Mouse (Mus musculus): ENCODE measurements at regions not wholly inside any gene's neighbourhood (a gene's known extent, or its start where the extent isn't known, plus 50 kb on each side); places are given as distances from the start of the nearest gene placed in this dataset.

- no peak for DNase-seq (ENCODE audit: low spot score)
These were observed 444.3 kb upstream of the Cdh4 start for GRCm38 (mm10) chr2:178997921-178998320.

- DNase-seq (ENCODE audit: low spot score) = no peak
These were observed 441.7 kb upstream of the Cdh4 start for GRCm38 (mm10) chr2:179000448-179001081.

DNA sequence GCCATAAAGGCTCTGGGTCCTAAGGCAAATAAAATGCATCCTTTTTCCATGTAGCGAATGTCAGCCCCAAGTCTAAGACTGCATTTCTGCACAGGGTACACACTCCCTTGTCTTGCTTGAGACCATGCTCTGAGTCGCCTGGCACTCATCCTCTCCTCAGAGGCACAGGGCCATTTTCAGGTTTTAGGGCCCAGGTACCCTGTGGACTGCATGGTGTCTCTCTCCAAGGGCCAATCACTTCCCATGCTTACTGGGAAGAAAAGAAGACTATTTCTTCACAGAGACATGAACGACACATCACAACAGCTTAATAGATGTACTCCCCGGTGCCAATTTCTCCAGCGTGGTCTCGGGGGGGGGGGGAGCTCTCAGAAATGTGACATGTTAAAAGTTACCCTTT is 434.5 kb upstream of the Cdh4 start:
- no peak for DNase-seq (ENCODE audit: low spot score)

DNA sequence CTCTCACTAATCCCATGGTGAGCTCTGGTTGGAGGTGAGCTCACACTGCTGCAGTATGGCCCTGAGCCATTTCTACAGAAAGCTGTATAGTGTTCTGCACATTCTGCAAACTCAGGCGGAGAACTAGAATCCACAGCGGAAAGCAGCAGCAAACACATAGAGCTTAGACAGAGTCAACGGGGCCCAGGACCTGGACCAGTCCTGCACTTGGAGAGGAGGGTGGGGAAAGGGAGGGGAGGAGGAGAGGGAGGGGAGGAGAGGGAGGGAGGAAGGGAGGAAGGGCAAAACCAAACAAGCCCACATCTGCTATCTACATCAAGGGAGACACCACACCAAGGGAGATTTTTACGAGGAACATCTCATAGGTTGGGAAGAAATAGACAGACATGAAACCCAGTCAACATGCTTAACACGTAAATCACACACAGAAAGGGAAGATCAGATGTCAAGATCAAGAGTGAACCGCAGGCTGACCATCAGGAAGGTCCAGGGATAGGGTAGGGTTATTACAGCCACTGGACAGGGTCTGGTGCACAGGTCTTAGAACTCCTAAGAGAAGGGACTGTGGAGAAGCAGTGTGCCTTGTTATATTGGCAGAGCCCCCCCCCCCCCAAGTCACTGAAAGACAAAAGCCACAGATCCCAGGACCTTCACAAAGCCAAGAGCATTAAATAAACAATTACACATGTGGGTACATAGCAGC is 428.2 kb upstream of the Cdh4 start:
- DNase-seq (ENCODE audit: low spot score) = no peak

DNA sequence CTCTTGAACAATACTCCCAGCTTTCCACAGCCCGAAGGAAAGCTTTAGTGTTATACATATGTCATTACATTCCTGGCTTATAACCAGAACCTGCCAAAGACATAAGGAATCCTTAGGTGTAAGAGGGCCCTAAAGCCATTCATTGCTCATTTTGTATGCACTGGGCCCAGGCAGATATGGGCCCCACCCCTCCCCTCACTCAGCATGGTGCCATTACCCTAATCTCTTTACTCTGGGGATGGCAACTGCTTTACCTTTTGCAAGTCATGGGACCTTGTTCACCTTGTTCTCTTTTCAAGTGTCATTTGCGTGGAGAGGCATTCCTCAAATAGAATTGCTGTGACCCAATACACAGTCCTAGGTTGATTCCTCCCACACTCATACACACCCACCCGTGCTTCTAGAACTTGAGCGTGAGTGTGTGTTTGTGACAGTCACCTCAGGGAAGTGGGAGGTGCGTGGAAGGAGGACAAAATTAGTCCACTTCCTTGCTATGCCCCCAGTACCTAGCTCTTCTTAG is 419.5 kb upstream of the Cdh4 start:
- DNase-seq (ENCODE audit: low spot score) = no peak

- DNase-seq (ENCODE audit: low spot score) = no peak
These were observed 418.0 kb upstream of the Cdh4 start for GRCm38 (mm10) chr2:179024225-179024624.

DNA sequence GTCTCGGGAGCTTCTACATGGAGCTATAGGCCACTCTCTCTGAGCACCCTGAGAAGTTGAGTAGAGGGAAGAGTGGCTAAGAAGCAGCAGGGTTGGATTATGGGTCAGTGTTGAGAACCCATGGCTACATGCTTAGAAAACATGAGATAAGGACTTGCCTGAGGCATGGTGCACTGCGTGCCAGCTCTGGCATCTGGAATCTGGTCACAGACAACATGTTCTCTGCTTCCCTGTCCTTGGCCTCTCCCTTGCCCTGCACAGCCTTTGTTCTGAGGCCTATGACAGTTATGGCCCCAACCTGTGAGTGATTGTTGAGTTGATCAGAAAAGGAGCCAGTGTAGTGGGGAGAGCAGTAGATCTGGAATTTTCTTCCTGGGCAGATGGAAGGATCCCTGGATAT is 409.1 kb upstream of the Cdh4 start:
- DNase-seq (ENCODE audit: low spot score) = no peak

- no peak for DNase-seq (ENCODE audit: low spot score)
These were observed 406.8 kb upstream of the Cdh4 start for GRCm38 (mm10) chr2:179035446-179035845.

- DNase-seq (ENCODE audit: low spot score) = no peak
These were observed 402.5 kb upstream of the Cdh4 start for GRCm38 (mm10) chr2:179039697-179040096.

- no peak for DNase-seq (ENCODE audit: low spot score)
These were observed 398.6 kb upstream of the Cdh4 start for GRCm38 (mm10) chr2:179043671-179044070.

- DNase-seq (ENCODE audit: low spot score) = no peak
These were observed 396.9 kb upstream of the Cdh4 start for GRCm38 (mm10) chr2:179045361-179045760.

- no peak for DNase-seq (ENCODE audit: low spot score)
These were observed 387.8 kb upstream of the Cdh4 start for GRCm38 (mm10) chr2:179054441-179054840.

DNA sequence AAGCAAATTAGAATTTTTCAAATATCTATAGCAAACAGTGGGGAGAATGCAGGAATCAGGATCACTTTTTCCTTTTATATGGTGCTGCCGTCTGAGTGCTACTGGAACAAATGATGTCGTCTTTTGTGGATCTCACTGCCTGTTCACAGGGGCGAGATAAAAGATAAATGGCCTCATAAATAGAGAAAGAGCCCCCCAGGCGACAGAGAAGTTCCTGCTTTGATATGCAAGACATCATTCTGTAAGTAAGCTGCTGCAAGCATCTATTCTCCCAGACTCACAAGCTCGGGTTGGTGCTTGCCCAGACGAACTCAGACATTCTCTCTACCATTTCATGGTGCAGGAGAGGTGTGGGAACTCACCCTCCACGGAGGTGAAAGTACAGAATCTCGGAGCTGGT is 377.6 kb upstream of the Cdh4 start:
- no peak for DNase-seq (ENCODE audit: low spot score)

DNA sequence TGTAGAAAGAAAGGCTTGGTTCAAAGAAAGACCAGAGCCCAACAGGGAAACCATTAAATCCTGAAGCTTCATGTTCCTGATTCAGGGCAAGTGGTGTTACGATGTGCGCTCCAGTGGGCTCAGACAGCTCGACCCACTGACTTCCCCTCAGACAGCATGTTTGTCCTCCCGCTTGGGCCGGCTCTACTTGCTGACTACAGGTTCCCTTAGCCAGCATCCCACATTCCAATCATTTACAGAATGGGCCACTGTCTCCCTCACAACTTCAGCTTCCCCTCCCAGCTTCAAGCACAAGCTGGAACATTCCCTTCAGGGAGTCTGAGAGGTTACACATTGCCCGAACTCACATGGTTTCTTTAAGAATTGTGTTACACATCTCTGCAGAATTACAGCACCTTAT is 372.7 kb upstream of the Cdh4 start:
- DNase-seq (ENCODE audit: low spot score) = no peak

DNA sequence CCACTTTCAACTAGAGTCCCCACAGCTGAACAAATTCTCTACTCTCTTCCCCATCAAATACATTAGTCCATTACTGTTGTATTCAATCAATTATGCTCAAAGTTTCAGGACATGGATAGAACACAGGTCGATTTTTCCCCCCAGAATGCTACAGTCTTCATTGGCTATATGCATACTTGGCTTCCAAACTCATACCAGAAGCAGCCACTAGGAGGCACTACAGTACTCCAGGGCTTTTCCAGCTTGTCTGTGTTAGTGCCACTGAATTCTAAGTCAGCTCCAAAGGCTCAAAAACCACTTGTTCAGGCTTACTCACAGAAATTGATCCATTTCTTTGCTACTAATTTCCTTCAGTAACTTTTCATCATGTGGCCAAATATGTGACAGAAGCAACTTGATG is 371.9 kb upstream of the Cdh4 start:
- no peak for DNase-seq (ENCODE audit: low spot score)

DNA sequence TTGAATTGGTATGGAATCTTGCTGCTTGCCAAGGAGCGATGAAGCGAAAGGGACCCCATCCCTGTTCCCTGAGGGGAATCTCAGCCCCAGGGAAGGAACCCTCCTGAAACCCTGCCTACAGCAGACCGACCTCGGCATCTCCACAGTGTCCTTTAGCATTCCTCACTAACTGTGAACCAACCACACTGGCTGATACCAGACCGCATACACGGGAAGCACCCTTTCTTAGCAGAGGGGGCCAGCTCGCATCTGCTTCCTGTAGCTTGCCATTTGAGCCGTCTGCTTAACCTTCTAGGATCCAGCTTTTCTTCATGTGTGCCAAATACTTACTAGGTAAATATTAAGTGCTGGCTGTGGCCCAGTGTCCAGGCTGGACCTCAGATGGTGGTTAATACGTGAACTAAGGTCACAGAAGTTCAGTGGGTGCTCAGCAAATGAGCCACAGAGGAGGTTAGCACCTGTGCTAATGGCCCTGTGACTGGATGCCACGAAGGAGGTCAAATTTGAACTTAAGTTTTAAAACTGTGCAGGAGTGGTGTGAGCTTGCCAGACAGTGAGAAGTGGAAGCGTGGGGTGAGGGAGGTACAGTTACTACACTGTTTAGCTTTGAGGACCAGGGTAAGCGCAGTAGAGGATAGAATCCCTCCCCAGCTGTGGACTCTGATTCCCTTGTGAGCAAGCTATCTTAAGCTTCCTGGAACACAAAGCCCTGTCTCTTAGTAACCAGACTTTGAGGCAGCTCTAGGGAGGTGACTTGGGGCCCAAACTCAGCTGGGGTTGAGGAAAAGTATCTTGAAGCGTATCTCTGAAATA is 361.6 kb upstream of the Cdh4 start:
- DNase-seq (ENCODE audit: low spot score) = no peak

DNA sequence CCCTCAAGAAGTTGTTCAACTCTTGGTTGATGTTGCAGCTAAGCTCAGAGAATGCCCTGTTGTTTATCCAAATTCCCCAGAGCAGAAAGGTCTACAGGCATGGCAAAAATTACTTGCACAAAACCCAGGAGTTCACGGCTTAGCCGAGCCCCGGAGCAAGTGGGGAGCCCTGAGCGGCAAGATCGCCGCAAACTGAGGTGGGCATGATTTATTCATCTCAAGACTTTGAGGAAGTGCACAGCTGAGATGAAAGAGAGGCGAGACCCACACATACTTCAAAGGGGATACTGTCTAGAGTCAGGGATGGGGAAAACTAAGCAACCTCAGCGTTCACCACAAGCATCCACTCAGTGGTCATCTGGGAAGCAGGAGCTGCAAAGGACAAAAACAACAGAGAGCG is 355.3 kb upstream of the Cdh4 start:
- no peak for DNase-seq (ENCODE audit: low spot score)

- no peak for DNase-seq (ENCODE audit: low spot score)
These were observed 350.8 kb upstream of the Cdh4 start for GRCm38 (mm10) chr2:179091480-179091879.

DNA sequence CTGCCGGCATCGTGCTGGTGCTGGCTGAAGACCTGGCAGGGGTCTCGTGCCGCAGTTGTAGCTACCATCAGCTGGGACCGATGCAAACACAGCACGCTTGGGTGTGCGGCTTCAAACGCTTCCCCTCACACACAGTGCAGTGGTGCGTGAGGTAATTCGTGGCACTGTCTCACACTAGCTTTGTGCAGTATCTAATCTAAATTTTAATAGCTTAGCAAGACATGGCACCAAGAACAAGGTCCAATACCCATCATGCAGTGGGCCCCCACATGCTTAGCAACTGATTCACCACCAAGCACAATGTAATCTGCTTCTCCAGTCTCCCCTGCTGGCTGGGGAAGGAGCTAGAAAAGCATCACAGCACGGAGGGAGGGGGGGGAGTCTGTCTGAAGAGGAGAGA is 348.2 kb upstream of the Cdh4 start:
- no peak for DNase-seq (ENCODE audit: low spot score)

DNA sequence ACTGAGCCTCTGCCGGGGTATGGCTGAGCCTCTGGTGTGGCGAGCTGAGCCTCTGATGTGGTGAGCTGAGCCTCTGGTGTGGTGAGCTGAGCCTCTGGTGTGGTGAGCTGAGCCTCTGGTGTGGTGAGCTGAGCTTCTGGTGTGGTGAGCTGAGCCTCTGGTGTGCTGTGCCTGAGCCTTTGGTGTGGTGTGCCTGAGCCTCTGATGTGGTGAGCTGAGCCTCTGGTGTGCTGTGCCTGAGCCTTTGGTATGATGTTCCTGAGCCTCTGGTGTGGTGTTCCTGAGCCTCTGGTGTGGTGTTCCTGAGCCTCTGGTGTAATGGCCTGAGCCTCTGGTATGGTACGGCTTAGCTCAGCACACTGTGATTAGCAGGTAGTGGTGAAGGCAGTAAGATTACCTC is 346.2 kb upstream of the Cdh4 start:
- DNase-seq (ENCODE audit: low spot score) = no peak

DNA sequence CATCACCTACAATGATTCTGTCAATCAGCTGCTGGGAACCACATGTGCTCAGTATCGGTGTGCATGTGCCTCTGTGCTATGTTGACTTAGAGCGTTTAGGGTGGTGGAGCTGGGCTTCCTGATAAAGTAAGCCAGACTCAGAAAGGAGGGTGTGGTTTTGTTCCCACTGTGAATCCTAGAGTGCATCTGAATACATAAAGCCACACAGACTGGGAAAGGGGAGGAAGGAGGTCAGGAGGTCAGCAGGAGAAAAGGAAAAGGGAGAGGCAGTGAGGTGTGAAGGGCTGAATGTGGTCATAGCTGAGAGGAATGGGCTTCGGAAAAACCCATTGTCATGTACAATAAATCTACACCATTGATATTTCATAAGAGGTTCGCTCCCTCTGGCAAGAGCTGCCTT is 345.4 kb upstream of the Cdh4 start:
- no peak for DNase-seq (ENCODE audit: low spot score)

GRCm38 (mm10) chr2:179099783-179100182 is 342.4 kb upstream of the Cdh4 start:
- no peak for DNase-seq (ENCODE audit: low spot score)

- no peak for DNase-seq (ENCODE audit: low spot score)
These were observed 339.1 kb upstream of the Cdh4 start for GRCm38 (mm10) chr2:179103114-179103513.
